Mouse (Mus musculus): ENCODE results near the gene Galm. TPM values are rescaled to one million over a fixed set of nuclear protein-coding genes. Genes with fewer than 3 reads are reported as not detected.

Galm gene
- polyA plus RNA-seq, 1 experiment from 2014 or later = 7.1 TPM

GRCm38 (mm10) chr17:80138434-80139162 lies 11.3 kb downstream of the Galm start:
- ATAC-seq (ENCODE audit: low FRiP score) (no peak), DNase-seq (ENCODE audit: low spot score, missing footprints) (no peak)

DNA sequence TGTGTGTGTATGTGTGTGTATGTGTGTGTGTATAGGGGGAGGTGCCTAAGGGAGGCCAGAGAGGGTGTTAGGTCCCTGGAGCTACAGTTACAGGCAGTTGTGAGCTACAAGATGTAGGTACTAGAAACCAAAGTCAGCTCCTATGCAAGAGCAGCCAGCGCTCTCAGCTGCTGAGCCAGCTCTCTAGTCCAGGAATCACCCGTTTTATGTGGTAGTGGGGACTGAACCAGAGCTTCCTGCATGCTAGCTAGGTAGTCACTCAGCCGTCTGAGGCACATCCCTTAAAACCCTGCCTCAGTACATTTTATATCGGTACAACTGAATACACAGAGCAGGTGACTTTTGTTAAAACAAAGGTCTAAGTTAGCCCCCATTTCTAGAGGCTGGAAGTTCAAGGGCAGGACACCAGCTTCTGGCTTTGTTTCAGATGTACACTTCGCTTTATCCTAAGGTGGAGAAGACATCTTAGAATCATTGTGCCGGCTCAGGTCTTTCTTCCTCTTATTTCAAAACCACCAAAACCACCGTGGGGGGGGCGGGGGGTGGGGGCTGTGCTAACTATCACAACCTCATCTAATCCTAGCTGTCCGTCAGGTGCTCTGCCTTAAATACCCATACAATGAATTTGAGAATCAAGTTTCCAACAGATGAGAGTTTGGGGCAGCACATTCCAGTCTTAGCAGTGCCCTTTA lies 12.6 kb downstream of the Galm start:
- DNase-seq (ENCODE audit: low spot score, missing footprints) (no peak), ATAC-seq (ENCODE audit: low FRiP score) (no peak)
- Histone ChIP-seq H3K4me1 (ENCODE audit: control insufficient read depth, insufficient read depth, low read length) (no peaks in the 10 kb centered on the region), H3K9ac (ENCODE audit: low read length) (no peak overlapping the region), H3K9me3 (ENCODE audit: control insufficient read depth, low read length) (no peaks in the 10 kb centered on the region), H3K36me3 (ENCODE audit: control insufficient read depth, insufficient read depth, low read length) (no peaks in the 10 kb centered on the region), H3K27me3 (ENCODE audit: control insufficient read depth, insufficient read depth, low read length) (no peaks in the 10 kb centered on the region), H3K27ac (ENCODE audit: low read depth, low read length) (no peak overlapping the region), H3K4me3 (ENCODE audit: low read depth, low read length) (no peak overlapping the region), H3K4me2 (no peak overlapping the region)
- 81% methylated on average over 9 of the region's 9 CpGs for WGBS

More at GRCm38 (mm10) chr17:80138434-80139162, 11.3 kb downstream of the Galm start:
- Histone ChIP-seq H3K4me2 (no peak overlapping the region), H3K27ac (ENCODE audit: low read depth, low read length) (no peak overlapping the region), H3K4me1 (ENCODE audit: control insufficient read depth, insufficient read depth, low read length) (no peaks in the 10 kb centered on the region), H3K9me3 (ENCODE audit: control insufficient read depth, low read length) (no peaks in the 10 kb centered on the region), H3K9ac (ENCODE audit: low read length) (no peak overlapping the region), H3K27me3 (ENCODE audit: control insufficient read depth, insufficient read depth, low read length) (no peaks in the 10 kb centered on the region), H3K36me3 (ENCODE audit: control insufficient read depth, insufficient read depth, low read length) (no peaks in the 10 kb centered on the region), H3K4me3 (ENCODE audit: low read depth, low read length) (no peak overlapping the region)
- WGBS = 84% methylated on average over 17 of the region's 17 CpGs

- H3K9me3 ChIP-seq (ENCODE audit: control insufficient read depth, low read length) = no peaks in the 10 kb centered on the region
- H3K4me3 ChIP-seq (ENCODE audit: low read depth, low read length) = no peak overlapping the region
- H3K4me1 ChIP-seq (ENCODE audit: control insufficient read depth, insufficient read depth, low read length) = no peaks in the 10 kb centered on the region
- H3K36me3 ChIP-seq (ENCODE audit: control insufficient read depth, insufficient read depth, low read length) = no peaks in the 10 kb centered on the region
- 88% methylated on average over 6 of the region's 6 CpGs for WGBS
- ATAC-seq (ENCODE audit: low FRiP score) (no peak), DNase-seq (ENCODE audit: low spot score, missing footprints) (no peak)
- no peak overlapping the region for H3K9ac ChIP-seq (ENCODE audit: low read length)
- H3K27me3 ChIP-seq (ENCODE audit: control insufficient read depth, insufficient read depth, low read length) = no peaks in the 10 kb centered on the region
- H3K4me2 ChIP-seq = no peak overlapping the region
- no peak overlapping the region for H3K27ac ChIP-seq (ENCODE audit: low read depth, low read length)
These were observed 16.4 kb downstream of the Galm start for GRCm38 (mm10) chr17:80143478-80144232.

DNA sequence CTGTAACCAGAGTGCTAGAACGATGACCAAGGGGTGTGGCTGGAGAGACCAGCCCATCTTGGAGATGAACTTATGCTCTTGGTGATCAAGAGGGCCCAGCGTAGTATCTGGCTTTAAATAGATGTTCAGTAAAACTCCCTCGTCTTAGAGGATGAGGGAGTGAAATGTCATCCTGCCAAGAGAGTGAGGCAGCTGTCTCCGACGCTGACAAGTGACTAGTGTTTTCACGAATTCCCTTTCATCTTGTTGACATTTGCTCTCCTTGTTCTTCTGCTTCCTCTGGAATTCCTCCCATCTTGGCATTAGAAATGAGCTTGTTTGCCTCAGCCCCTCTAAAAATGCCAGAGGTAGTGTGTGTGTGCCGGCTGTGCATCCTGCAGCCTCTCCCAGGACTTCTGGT lies 17.9 kb downstream of the Galm start:
- 75% methylated on average over 7 of the region's 7 CpGs for WGBS
- H3K4me3 ChIP-seq (ENCODE audit: low read depth, low read length) = no peak overlapping the region
- H3K36me3 ChIP-seq (ENCODE audit: control insufficient read depth, insufficient read depth, low read length) = no peaks in the 10 kb centered on the region
- H3K27ac ChIP-seq (ENCODE audit: low read depth, low read length) = no peak overlapping the region
- H3K4me1 ChIP-seq (ENCODE audit: control insufficient read depth, insufficient read depth, low read length) = no peaks in the 10 kb centered on the region
- H3K9ac ChIP-seq (ENCODE audit: low read length) = no peak overlapping the region
- ATAC-seq (ENCODE audit: low FRiP score) (no peak), DNase-seq (ENCODE audit: low spot score, missing footprints) (no peak)
- H3K27me3 ChIP-seq (ENCODE audit: control insufficient read depth, insufficient read depth, low read length) = no peaks in the 10 kb centered on the region
- no peak overlapping the region for H3K4me2 ChIP-seq
- no peaks in the 10 kb centered on the region for H3K9me3 ChIP-seq (ENCODE audit: control insufficient read depth, low read length)

DNA sequence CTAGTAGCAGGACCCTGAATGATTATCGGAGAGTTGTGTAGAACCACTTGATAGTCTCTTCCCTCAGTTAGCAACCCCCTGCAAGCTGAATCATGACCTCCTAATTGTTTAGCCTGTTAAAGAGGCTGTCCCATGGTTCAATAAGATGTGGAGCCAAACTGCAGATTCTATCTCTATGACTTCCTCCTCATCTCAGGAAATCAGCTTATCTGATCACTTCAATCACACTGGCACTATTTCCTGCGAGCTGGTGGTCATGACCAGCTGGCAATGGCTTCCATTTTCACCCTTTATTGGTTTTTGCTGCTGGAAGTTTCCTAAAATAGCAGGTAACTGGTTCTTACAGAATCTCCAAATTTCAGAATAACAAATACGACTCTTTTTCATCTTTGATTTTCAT lies 18.5 kb downstream of the Galm start:
- H3K36me3 ChIP-seq (ENCODE audit: control insufficient read depth, insufficient read depth, low read length) = no peaks in the 10 kb centered on the region
- WGBS = 90% methylated on average over 3 of the region's 3 CpGs
- ATAC-seq (ENCODE audit: low FRiP score) = no peak

GRCm38 (mm10) chr17:80148053-80148994 lies 21.1 kb downstream of the Galm start:
- DNase-seq (ENCODE audit: low spot score, missing footprints) (peak; percentile 66), ATAC-seq (ENCODE audit: low FRiP score) (0 out of 2 replicates have a peak, but pooled peaks have one; percentile 52)
- Histone ChIP-seq H3K9ac (ENCODE audit: low read length) (no peak overlapping the region), H3K4me1 (ENCODE audit: control insufficient read depth, insufficient read depth, low read length) (no peaks in the 10 kb centered on the region), H3K4me2 (no peak overlapping the region), H3K27ac (ENCODE audit: low read depth, low read length) (no peak overlapping the region), H3K36me3 (ENCODE audit: control insufficient read depth, insufficient read depth, low read length) (no peaks in the 10 kb centered on the region), H3K27me3 (ENCODE audit: control insufficient read depth, insufficient read depth, low read length) (no peaks in the 10 kb centered on the region), H3K4me3 (ENCODE audit: low read depth, low read length) (no peak overlapping the region), H3K9me3 (ENCODE audit: control insufficient read depth, low read length) (no peaks in the 10 kb centered on the region)
- WGBS = 62% methylated on average over 23 of the region's 23 CpGs

More for the DNA sequence above, 18.5 kb downstream of the Galm start:
- Histone ChIP-seq H3K4me3 (ENCODE audit: low read depth, low read length) (no peak overlapping the region), H3K4me2 (no peak overlapping the region), H3K27me3 (ENCODE audit: control insufficient read depth, insufficient read depth, low read length) (no peaks in the 10 kb centered on the region), H3K4me1 (ENCODE audit: control insufficient read depth, insufficient read depth, low read length) (no peaks in the 10 kb centered on the region), H3K27ac (ENCODE audit: low read depth, low read length) (no peak overlapping the region), H3K9ac (ENCODE audit: low read length) (no peak overlapping the region), H3K9me3 (ENCODE audit: control insufficient read depth, low read length) (no peaks in the 10 kb centered on the region)
- no peak for DNase-seq (ENCODE audit: low spot score, missing footprints)

DNA sequence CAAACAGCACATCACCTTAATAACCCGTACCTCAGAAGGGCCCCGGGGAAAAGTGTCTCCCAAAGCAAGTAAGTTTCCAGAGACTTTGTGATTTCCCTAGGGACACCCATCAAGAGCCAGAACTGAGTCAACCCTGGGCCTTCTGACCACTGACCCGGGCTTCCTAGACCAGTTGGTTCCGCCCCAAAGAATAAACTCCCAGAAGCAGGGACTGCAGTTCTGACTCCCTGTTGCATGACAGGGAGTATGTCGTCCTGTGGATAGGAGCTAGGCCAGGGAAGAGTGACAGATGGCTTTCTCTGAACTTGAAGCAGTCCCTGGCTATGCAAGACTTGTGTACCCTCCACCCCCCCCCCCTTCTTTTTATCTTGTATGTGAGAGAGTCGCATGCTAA lies 21.7 kb downstream of the Galm start:
- Histone ChIP-seq H3K4me1 (ENCODE audit: control insufficient read depth, insufficient read depth, low read length) (no peaks in the 10 kb centered on the region), H3K27ac (ENCODE audit: low read depth, low read length) (no peak overlapping the region), H3K27me3 (ENCODE audit: control insufficient read depth, insufficient read depth, low read length) (no peaks in the 10 kb centered on the region), H3K9me3 (ENCODE audit: control insufficient read depth, low read length) (no peaks in the 10 kb centered on the region), H3K9ac (ENCODE audit: low read length) (no peak overlapping the region), H3K36me3 (ENCODE audit: control insufficient read depth, insufficient read depth, low read length) (no peaks in the 10 kb centered on the region), H3K4me2 (no peak overlapping the region), H3K4me3 (ENCODE audit: low read depth, low read length) (no peak overlapping the region)
- ATAC-seq (ENCODE audit: low FRiP score) (no peak), DNase-seq (ENCODE audit: low spot score, missing footprints) (peak; percentile 67)
- 82% methylated on average over 6 of the region's 6 CpGs for WGBS

DNA sequence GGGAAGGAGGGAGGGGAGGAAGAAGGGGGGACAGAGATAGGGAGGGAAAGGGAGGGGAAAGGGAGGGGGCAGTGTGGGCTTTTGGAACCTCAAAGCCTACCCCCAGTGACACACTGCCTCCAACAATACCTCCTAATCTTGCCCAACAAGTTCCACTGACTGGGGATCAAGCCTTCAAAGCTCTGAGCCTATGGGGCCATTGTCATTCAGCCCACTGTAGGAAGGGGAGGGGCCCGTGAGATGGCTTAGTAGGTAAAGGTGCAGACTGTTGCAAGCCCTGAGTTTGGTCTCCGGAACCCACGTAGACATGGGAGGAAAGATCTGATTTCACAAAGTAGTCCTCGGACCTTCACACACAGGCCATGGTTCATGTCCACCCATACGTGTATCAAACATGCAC lies 24.1 kb downstream of the Galm start:
- no peaks in the 10 kb centered on the region for H3K27me3 ChIP-seq (ENCODE audit: control insufficient read depth, insufficient read depth, low read length)
- ATAC-seq (ENCODE audit: low FRiP score) = no peak
- no peak overlapping the region for H3K4me2 ChIP-seq
- H3K4me1 ChIP-seq (ENCODE audit: control insufficient read depth, insufficient read depth, low read length) = no peaks in the 10 kb centered on the region
- H3K9me3 ChIP-seq (ENCODE audit: control insufficient read depth, low read length) = no peaks in the 10 kb centered on the region
- H3K27ac ChIP-seq (ENCODE audit: low read depth, low read length) = no peak overlapping the region
- no peaks in the 10 kb centered on the region for H3K36me3 ChIP-seq (ENCODE audit: control insufficient read depth, insufficient read depth, low read length)
- no peak overlapping the region for H3K9ac ChIP-seq (ENCODE audit: low read length)
- H3K4me3 ChIP-seq (ENCODE audit: low read depth, low read length) = no peak overlapping the region
- WGBS = 19% methylated on average over 5 of the region's 5 CpGs
- DNase-seq (ENCODE audit: low spot score, missing footprints) = no peak
